Mouse (Mus musculus) embryo, embryonic 9.5 days (tissue): Measurements from ENCODE around the gene Gm382.

Experiments
- DNase-seq: peaks from one replicate; pipeline ENCODE4 v3.0.0-alpha.2; 2017; ENCODE audit errors: extremely low spot score

Gm382 gene

GRCm38 (mm10) chrX:127039672-127040071, at the start of gene Gm382:
Gene Gm382 (plus strand): TSS chrX:127039972.
- no peak for DNase-seq

DNA sequence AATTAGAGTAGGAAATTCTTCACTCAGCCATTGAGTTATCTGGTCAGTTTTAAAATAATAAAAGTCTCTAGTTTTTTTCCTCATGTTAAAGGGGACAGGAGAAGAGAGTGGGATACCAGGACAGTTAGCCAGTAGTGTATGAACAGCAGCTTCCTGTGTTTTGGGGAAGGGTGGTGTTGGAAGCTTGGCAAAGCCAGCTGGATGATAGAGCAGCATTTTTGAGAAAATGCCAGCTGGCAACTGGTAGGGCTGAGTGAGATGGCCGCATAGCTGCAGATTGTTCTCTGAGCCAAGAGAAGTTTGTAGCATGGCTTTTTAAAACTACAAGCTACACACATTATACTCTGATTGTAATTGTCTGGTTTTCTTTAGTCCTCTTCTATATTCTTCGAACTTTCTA, 30.4 kb downstream of the Gm382 start:
- DNase-seq, result no peak

- no peak for DNase-seq
Observed at GRCm38 (mm10) chrX:127091282-127091681, 51.5 kb downstream of the Gm382 start.

GRCm38 (mm10) chrX:127093036-127093435, 53.3 kb downstream of the Gm382 start:
- no peak for DNase-seq

DNA sequence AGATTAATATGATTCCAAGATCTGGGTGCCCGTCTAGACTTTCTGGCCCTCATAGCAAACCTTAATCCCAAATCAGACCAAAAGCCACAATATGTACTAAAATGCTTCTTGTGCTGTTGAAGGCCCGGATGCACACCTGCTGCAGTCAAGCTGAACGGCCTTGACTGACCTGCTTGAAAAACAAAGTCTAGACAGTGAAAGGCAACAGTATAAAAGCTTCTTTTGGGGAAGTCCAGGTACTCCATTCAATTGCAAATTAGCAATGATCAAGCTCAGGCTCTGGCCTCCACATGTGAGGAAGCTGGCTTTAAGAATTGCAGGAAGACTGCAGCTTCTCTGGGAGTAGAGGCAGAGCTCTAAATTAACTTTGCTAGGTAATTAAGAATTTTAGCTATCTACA, 54.2 kb downstream of the Gm382 start:
- no peak for DNase-seq

GRCm38 (mm10) chrX:127104341-127104740, 64.6 kb downstream of the Gm382 start:
- no peak for DNase-seq
